Mouse (Mus musculus) midbrain, postnatal 0 days (tissue): ENCODE data around the gene Hdhd5. TPM values are rescaled to one million over a fixed set of nuclear protein-coding genes. Genes with fewer than 3 reads are reported as not detected.

ENCODE experiments used
- ATAC-seq: fragments of 200-750 bp; cut with Nextera tagmentation; 2 replicates; pipeline ENCODE4 v1.8.0; 2017; ENCODE audit warnings: moderate number of reproducible peaks, mild to moderate bottlenecking, moderate TSS enrichment, moderate library complexity; ENCODE audit not compliant: low FRiP score
- DNase-seq: peaks from one replicate; pipeline ENCODE4 v3.0.0-alpha.2; 2015; ENCODE audit warnings: low spot score
- H3K27ac ChIP-seq: fragments of 300-500 bp; sonication (generic); 2 replicates; pipeline ENCODE4 v1.5.1; 2014; ENCODE audit warnings: low read depth, mild to moderate bottlenecking, low read length, mixed read lengths
- H3K27me3 ChIP-seq: fragments of 300-500 bp; sonication (generic); 2 replicates; pipeline ENCODE4 v1.6.1; 2014; ENCODE audit warnings: low read length, control low read depth, mixed read lengths; ENCODE audit not compliant: insufficient read depth
- H3K36me3 ChIP-seq: fragments of 300-500 bp; sonication (generic); 2 replicates; pipeline ENCODE4 v1.6.1; 2014; ENCODE audit warnings: low read length, control low read depth, mixed read lengths; ENCODE audit not compliant: insufficient read depth
- H3K4me1 ChIP-seq: fragments of 300-500 bp; sonication (generic); 2 replicates; pipeline ENCODE4 v1.6.1; 2014; ENCODE audit warnings: mild to moderate bottlenecking, control low read depth, antibody characterized with exemption, low read length, mixed read lengths; ENCODE audit not compliant: insufficient read depth
- H3K4me2 ChIP-seq: fragments of 300-500 bp; sonication (generic); 2 replicates; pipeline ENCODE4 v1.6.1; 2014; ENCODE audit warnings: low read depth, mild to moderate bottlenecking, low read length, mixed read lengths; ENCODE audit not compliant: poor library complexity, severe bottlenecking
- H3K4me3 ChIP-seq: fragments of 300-500 bp; sonication (generic); 2 replicates; pipeline ENCODE4 v1.5.1; 2014; ENCODE audit warnings: low read depth, mild to moderate bottlenecking, low read length, moderate library complexity
- H3K9ac ChIP-seq: fragments of 300-500 bp; sonication (generic); replicated peaks from 2 replicates; pipeline ENCODE4 v1.6.1; 2014; ENCODE audit warnings: mild to moderate bottlenecking, low read length, moderate library complexity, mixed read lengths; ENCODE audit not compliant: poor library complexity, severe bottlenecking
- H3K9me3 ChIP-seq: fragments of 300-500 bp; sonication (generic); 2 replicates; pipeline ENCODE4 v1.6.1; 2016; ENCODE audit warnings: low read length, control low read depth
- CTCF ChIP-seq: IDR thresholded peaks from 2 replicates; pipeline ENCODE4 v1.5.1; 2016; ENCODE audit warnings: antibody characterized with exemption, mild to moderate bottlenecking
- WGBS: fragments of 180-500 bp; shearing (Covaris S2); extraction: QIAGEN DNeasy Blood & Tissue Kit; methylation state at CpG from one replicate; pipeline ENCODE4 v1.1.7; 2014; 5-methylcytosine and 5-hydroxymethylcytosine counted together
- polyA plus RNA-seq: library from polyadenylated mRNA; unstranded; fragments of >200 nt; fragmentation: Nextera tagmentation; extraction: Ambion mirVana; gene quantifications from 2 replicates; pipeline ENCODE4 v1.2.1, GENCODE M21; 2015
- total RNA-seq: library from RNA; depleted of rRNA; stranded (reverse); fragments of >200 nt; gene quantifications from 2 replicates; pipeline ENCODE4 v1.2.3, GENCODE M21; 2014

Gene Hdhd5
- total and polyA plus RNA-seq, 2 experiments from 2014 or later, result 16.6 to 39.3 TPM

- Histone ChIP-seq H3K36me3 (no peaks in the 10 kb centered on the region), H3K4me1 (peaks cover 16% of the 10 kb centered on the region), H3K9ac (peak overlapping the region; percentile 81), H3K27me3 (no peaks in the 10 kb centered on the region), H3K9me3 (no peaks in the 10 kb centered on the region), H3K4me3 (peak overlapping the region; percentile 74), H3K27ac (peak overlapping the region; percentile 87), H3K4me2 (peak overlapping the region; percentile 69)
- ATAC-seq (peak; percentile 32), DNase-seq (no peak)
- no peak for TF ChIP-seq CTCF
- WGBS, result under 1% methylated on average over 77 of the region's 95 CpGs
Observed at GRCm38 (mm10) chr6:120492499-120493373, 38.4 kb downstream of the Hdhd5 start.

GRCm38 (mm10) chr6:120491862-120492498 is 39.1 kb downstream of the Hdhd5 start:
- DNase-seq, result no peak
- Histone ChIP-seq H3K4me2 (peak overlapping the region; percentile 69), H3K4me3 (peak overlapping the region; percentile 74), H3K4me1 (peaks cover 16% of the 10 kb centered on the region), H3K27ac (no peak overlapping the region; the same call in 1 of the 2 replicates), H3K36me3 (no peaks in the 10 kb centered on the region), H3K9me3 (no peaks in the 10 kb centered on the region), H3K27me3 (no peaks in the 10 kb centered on the region), H3K9ac (peak overlapping the region; percentile 81)
- ATAC-seq, result no peak
- no peak for TF ChIP-seq CTCF
- WGBS, result 9% methylated on average over 22 of the region's 22 CpGs

- Histone ChIP-seq H3K4me1 (peaks cover 16% of the 10 kb centered on the region), H3K9me3 (no peaks in the 10 kb centered on the region), H3K27ac (no peak overlapping the region), H3K27me3 (no peaks in the 10 kb centered on the region), H3K36me3 (no peaks in the 10 kb centered on the region), H3K4me3 (peak overlapping the region; percentile 74; the same call in 1 of the 2 replicates), H3K4me2 (peak overlapping the region; percentile 69), H3K9ac (peak overlapping the region; percentile 81; the same call in 1 of the 2 replicates)
- no peak for ATAC-seq
- no peak for TF ChIP-seq CTCF
- no peak for DNase-seq
- WGBS, result 32% methylated on average over 7 of the region's 7 CpGs
Observed at GRCm38 (mm10) chr6:120491064-120491463, 40.1 kb downstream of the Hdhd5 start.

- H3K27me3 ChIP-seq, result no peaks in the 10 kb centered on the region
- WGBS, result 62% methylated on average over 2 of the region's 2 CpGs
- ATAC-seq (no peak), DNase-seq (no peak)
- no peak overlapping the region for H3K4me3 ChIP-seq
- no peaks in the 10 kb centered on the region for H3K36me3 ChIP-seq
- H3K4me1 ChIP-seq, result peaks cover 16% of the 10 kb centered on the region
- H3K9me3 ChIP-seq, result no peaks in the 10 kb centered on the region
- H3K27ac ChIP-seq, result no peak overlapping the region
- no peak for TF ChIP-seq CTCF
- no peak overlapping the region for H3K4me2 ChIP-seq
- no peak overlapping the region; the same call in 1 of the 2 replicates for H3K9ac ChIP-seq
Observed at GRCm38 (mm10) chr6:120489461-120489860, 41.7 kb downstream of the Hdhd5 start.

GRCm38 (mm10) chr6:120488647-120489046 is 42.5 kb downstream of the Hdhd5 start:
- 86% methylated on average over 3 of the region's 3 CpGs for WGBS
- ATAC-seq (no peak), DNase-seq (no peak)
- no peak overlapping the region for H3K27ac ChIP-seq
- no peaks in the 10 kb centered on the region for H3K36me3 ChIP-seq
- no peak overlapping the region for H3K9ac ChIP-seq
- no peak overlapping the region for H3K4me2 ChIP-seq
- no peaks in the 10 kb centered on the region for H3K9me3 ChIP-seq
- H3K4me3 ChIP-seq, result no peak overlapping the region
- TF ChIP-seq CTCF, result no peak
- peaks cover 16% of the 10 kb centered on the region for H3K4me1 ChIP-seq
- H3K27me3 ChIP-seq, result no peaks in the 10 kb centered on the region
